Mouse (Mus musculus) gastrocnemius, adult 2 months (tissue): ENCODE data around the gene Arl5a. TPM values are rescaled to one million over a fixed set of nuclear protein-coding genes. Genes with fewer than 3 reads are reported as not detected.

Experiments used
- DNase-seq: peaks from one replicate; pipeline ENCODE4 v3.0.0; 2022
- H3K27ac ChIP-seq: fragments of 200-600 bp; 2 replicates; pipeline ENCODE4 v1.8.1; 2022; ENCODE audit warnings: mild to moderate bottlenecking
- H3K4me3 ChIP-seq: fragments of 200-600 bp; 2 replicates; pipeline ENCODE4 v1.8.1; 2022; ENCODE audit warnings: mild to moderate bottlenecking, moderate library complexity
- CTCF ChIP-seq: fragments of 200-600 bp; IDR thresholded peaks from 2 replicates; pipeline ENCODE4 v1.8.1; 2022; ENCODE audit warnings: antibody characterized with exemption, mild to moderate bottlenecking, moderate library complexity
- intact Hi-C: fragments of 180-260 bp; cut with DNase I; formaldehyde crosslinking; loops from one replicate; pipeline ENCODE4 v1.15.1; 2025
- long read RNA-seq, 2 experiments: library from polyadenylated mRNA; stranded (forward); transcript quantifications; one replicate each; pipeline ENCODE4 v2.0.0; 2021
- total RNA-seq, 2 experiments: library from RNA; stranded (reverse); gene quantifications; 2 replicates each; pipeline ENCODE4 v1.2.3; 2021

Arl5a gene
- 10 to 100 TPM; 29.9 to 38.6 TPM for total RNA-seq
- long read RNA-seq, experiment 1, full-length matches to known transcripts: 31 of 47 reads
- long read RNA-seq, experiment 1, partial matches to known transcripts: 0 of 47 reads
- long read RNA-seq, experiment 1, other reads (novel, unspliced or antisense): 16 of 47 reads
- long read RNA-seq, experiment 2, full-length matches to known transcripts: 25 of 43 reads
- long read RNA-seq, experiment 2, partial matches to known transcripts: 1 of 43 reads
- long read RNA-seq, experiment 2, other reads (novel, unspliced or antisense): 17 of 43 reads

DNA sequence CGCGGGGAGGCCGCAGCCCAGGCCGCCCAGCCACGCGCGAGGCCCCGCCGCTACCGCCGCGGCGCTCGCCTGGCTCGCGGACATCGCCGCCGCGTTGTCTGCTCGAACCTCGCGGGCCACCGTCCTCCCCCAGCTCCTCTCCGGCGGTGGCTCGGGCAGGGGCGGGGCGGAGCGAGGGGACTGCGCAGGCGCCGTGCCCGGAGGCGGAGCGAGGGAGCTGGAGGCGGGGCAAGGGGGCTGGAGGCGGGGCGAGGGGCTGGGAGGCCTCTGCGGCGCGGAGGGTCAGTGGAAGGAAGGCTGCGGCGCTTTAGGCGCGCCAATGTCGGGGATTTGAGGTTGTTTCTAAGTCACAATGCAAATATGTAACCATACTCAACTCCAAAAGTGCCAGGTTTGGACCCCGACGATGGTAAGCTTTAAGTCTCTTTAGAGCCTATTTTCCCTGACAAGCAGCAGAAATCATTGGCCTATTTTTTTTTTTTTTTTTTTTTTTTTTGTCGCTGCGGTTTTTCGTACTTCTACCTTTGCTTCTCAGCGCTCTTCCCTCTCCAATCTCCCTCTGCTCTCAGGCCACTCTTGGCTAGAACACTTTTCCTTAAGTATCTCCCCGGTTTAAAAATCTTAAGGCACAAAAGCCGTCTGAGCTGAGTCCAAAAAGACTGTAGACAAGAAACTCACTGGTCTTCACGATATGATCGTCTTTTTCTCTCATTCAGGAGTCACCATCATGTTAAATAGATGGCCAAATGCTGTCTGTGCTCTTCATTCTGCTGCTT lies at the start of gene Arl5a:
Arl5a (minus strand) TSS at position 155 of the 776 bp plus-strand sequence.
- H3K4me3 ChIP-seq: peak within 1 kb of the TSS; percentile 100
- DNase-seq: peak; percentile 98
- intact Hi-C loops: loop anchor here (5.0 kb wide), 1 partner anchor 167 kb away; no protein-coding TSS in a partner anchor
- peak within 1 kb of the TSS; percentile 95 for H3K27ac ChIP-seq
- no peak for TF ChIP-seq CTCF

DNA sequence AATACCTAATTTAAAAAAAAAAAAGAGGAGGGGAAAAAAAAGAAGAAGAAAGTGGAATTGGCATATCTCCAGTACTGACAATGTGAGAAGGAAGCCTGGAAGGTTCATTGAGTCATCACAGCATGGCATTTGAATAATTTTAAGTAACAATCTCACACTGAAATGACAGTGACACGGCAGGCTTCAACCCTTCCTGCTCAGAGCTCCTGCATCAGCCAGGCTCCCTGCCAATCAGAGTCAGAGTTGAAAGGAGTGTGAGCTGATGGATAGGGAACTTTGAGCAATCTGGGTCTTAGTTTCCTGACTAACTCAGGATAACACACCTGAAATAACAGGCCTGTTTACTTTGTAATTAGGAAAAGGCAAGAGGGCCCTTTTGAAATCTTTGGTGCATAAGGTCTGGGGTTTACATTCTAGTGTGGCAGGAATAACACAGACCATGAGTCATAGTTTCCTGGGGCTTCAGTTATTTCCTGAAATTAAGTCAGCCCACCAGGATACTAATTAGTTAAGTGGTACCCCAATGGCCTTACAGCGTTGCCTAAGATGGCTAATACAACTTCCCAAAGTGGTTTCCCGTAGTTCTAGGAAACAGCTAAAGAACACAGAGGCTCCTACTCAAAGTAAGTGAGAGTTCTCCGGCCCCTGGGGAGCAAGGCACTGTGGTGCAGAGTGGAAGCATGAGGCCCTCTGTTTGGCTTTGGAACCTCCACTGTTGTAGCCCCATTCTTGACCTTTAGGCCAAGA lies 47.0 kb upstream of the Arl5a start:
- intact Hi-C loops: no loop called here
- DNase-seq: no peak
- no peak for TF ChIP-seq CTCF
- H3K4me3 ChIP-seq: no peak overlapping the region
- no peak overlapping the region for H3K27ac ChIP-seq

DNA sequence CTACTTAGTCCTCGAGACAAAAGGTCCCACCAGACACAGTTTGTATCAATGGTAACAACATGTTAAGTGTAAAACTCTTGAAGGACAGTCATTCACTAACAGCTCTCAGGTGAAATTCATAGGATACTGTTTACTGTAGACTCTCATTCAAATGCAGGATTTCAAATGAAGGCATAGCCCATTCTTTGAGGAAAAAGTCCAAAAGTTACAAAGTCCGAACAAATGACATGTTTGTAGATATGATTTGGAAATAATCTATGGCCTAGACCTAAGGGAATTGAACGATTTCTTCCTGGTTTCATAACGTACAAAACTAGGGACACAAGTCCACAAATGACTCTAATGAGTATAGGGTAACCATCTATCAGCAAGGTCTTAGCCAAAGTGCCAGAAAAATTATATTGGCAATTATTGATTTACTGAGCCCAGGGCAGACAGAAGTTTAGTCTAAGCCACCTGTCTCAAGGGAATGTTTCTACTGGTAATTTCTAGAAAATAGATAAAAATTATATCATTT lies 45.4 kb upstream of the Arl5a start:
- Histone ChIP-seq H3K4me3 (no peak overlapping the region), H3K27ac (no peak overlapping the region)
- no peak for TF ChIP-seq CTCF
- intact Hi-C loops: no loop called here
- no peak for DNase-seq

DNA sequence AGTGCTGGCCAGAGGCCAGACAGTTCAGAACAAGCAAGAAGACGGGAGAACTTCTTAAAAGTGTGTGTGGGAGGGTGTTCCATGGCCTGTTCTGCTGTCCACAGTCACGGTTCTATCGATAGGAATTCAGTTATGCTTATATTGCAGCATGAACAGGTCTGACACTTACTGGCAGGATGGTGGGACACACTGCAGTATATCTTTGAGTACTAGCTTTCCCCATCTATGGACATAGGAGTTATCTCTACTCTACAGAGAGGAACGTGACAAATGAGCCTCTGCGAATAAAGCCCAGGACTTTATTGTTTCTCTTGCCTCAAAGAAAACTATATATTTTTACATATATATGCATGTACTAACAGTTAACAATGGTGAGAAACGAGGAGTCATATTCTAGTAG lies 42.9 kb upstream of the Arl5a start:
- TF ChIP-seq CTCF: no peak
- no peak overlapping the region for H3K4me3 ChIP-seq
- no peak for DNase-seq
- no peak overlapping the region for H3K27ac ChIP-seq
- intact Hi-C loops: no loop called here

DNA sequence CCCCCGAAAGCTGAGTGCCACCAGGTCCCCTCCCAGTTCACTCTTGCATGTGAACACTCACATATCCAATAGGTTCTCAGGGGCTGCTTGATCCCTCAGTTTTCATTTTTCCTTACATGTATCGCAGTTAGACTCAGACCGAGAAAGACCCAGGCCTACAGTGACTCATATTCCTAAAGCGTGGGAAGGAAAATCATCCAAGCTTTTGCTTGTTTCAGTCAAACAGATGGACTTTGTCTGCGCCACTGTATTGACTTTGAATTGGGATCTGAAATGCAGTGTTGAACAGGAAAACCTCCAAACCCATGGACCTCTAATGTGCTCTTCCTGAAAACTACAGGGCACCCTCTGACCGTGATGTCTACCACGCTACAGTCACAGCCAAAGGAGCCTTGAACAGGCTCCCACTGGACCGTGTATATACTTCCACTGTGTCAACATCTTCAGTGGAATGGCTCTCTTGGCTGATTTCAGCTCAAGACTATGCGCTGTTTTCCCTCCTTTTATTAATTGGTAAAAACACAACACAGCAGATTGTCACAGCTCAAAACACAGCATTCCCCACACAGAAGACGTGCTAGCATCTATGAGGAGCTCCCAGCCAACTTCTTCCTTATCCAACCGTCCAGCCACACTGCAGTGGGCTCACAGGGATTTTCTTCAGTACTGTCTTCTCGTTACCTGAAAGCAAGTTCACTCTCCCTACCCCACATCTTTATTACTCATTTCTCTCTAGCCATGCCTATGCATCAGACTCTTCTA lies 36.7 kb upstream of the Arl5a start:
- intact Hi-C loops: no loop called here
- no peak for DNase-seq
- no peak for TF ChIP-seq CTCF
- no peak overlapping the region for H3K27ac ChIP-seq
- H3K4me3 ChIP-seq: no peak overlapping the region

DNA sequence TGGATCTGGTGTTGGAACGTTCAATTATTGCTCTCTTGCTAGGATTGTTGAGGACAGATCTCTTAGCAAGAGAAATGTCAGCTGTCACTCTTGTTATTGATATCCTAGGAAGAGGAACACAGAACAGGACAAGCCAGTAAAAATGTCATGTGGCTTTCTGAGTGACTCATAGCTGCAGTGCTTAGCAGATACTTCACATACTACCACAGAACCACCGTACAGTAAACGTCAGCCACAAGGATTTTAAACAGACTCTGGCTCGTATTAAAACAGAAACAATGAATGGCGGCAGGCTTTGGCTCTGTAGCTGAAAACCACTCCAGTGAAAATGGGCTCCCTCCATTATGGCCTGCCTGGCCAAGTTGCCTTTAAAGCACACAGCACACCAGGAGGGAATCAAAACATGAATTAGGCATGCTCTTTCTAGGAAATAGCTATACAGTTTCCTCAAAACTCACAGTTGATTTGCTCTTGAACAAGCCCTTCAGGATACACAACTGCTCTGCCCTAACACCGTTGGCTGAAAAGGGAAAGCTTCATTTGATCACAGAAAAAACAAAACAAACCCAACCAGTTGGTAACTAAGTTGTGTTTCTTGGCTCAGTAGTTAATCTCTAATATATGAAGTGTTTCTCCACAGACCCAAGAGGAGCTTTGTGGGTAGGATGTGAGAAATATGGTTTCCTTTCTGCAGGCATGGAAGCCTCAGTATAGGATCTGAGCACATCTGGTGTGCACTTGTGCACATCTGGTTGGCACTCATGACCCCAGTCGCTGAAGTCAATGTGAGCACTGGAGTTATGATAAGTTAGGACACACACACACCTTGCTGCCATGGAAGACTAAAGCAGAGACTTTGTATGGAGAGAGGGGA lies 31.1 kb upstream of the Arl5a start:
- intact Hi-C loops: no loop called here
- Histone ChIP-seq H3K4me3 (no peak overlapping the region), H3K27ac (no peak overlapping the region)
- DNase-seq: no peak
- TF ChIP-seq CTCF: no peak

DNA sequence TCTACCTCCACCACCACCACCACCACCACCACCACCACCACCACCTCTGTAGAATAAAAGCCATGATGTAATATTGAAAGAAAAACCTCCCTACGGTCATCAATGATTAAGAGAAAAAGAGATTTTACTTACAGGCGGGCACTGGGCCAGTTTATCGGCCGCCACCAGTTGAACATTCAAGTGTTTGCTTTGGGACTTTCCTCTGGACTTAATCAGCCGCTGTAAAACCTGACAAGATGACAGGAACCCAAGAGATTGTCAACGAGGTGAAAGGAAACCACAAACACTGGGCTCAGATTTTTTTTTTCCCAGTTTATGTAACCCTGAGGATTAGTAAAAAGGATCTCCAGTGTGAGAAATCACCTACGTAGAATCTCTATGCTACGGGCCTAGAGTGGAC lies 25.1 kb upstream of the Arl5a start:
- no peak overlapping the region for H3K27ac ChIP-seq
- intact Hi-C loops: no loop called here
- TF ChIP-seq CTCF: no peak
- no peak for DNase-seq
- no peak overlapping the region for H3K4me3 ChIP-seq

DNA sequence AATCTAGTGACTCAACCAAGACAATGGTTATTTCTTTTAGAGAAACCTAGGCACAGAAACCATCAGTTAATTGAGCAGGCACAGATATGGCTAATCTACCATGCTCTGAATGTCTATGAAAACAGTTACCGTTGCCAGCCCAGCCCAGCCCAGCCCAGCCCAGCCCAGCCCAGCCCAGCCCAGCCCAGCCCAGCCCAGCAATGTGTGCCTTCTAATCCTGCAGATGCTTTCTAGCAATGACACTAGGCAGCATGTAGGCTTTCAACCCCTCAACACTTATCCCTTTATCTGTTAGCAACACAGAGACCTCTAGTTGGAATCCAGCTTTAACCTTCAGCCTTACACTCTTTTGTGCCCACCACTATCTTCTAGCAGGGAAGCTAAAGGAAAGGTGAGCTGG lies 24.2 kb upstream of the Arl5a start:
- no peak for TF ChIP-seq CTCF
- intact Hi-C loops: no loop called here
- no peak overlapping the region for H3K27ac ChIP-seq
- H3K4me3 ChIP-seq: no peak overlapping the region
- no peak for DNase-seq

DNA sequence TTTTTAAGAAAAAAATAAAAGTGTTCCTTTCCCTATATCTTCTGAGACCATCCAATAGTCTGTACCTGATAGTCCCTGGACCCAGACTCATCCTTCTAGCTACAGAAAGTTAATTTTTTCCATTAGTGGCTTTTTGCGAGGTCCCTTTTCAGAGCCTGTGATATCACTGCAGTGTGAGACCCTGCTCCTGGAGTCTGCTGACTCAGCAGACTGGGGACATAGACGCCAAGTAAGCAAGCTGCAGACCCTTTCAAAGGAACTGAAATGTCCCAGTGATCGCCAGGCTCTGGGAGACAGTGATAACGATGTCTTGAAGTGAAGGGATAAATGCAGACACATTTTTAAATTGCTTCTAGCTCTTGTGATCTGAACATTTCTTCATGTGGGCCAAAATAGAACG lies 21.9 kb upstream of the Arl5a start:
- intact Hi-C loops: no loop called here
- H3K27ac ChIP-seq: no peak overlapping the region
- TF ChIP-seq CTCF: no peak
- DNase-seq: no peak
- H3K4me3 ChIP-seq: no peak overlapping the region

DNA sequence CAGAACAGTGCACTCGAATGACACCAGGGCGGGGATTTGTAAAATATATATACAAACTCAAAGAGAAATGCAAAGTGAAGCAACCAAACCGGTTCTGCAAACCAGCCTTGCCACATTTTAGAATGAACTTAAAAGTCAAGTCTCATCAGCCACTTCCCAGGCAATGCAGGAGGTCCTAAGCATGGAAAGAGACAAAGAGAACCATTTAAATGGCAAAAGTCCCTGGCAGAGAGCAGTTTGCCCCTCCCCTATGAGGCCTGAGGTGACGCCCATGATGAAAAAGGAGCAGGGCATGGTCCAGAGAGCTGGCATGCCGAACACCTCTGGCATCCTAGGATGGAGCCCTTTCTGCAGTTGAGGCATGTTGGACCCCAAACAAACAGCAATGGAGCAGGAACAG lies 17.4 kb upstream of the Arl5a start:
- Histone ChIP-seq H3K27ac (no peak overlapping the region), H3K4me3 (no peak overlapping the region)
- intact Hi-C loops: no loop called here
- DNase-seq: no peak
- no peak for TF ChIP-seq CTCF

DNA sequence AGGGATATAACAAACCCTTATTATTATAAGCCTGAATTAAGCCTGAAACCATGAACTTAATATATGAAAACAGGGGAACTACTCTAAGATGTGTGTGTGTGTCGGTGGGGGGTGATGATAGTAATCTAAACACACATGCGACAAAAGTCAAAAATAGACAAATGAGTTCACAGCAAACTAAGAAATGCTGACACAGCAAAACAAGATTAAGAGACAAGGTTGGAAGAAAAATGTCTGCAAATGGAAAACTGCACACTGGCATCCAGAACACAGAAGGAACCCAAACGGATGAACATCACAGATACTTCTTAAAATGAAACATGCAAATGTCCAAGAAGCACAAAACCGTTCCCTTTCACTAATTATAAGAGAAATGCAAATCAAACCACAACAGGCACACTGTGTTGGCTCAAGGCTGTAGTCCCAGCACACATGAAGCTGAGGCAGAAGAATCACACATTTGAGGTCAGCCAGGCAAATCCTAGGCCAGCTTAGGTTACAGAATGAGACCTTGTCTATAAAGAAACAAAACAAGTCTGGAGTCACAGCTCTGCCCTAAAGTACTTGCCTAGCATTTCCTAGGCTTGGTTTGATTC lies 15.8 kb upstream of the Arl5a start:
- intact Hi-C loops: no loop called here
- no peak for TF ChIP-seq CTCF
- no peak for DNase-seq
- H3K27ac ChIP-seq: no peak overlapping the region
- no peak overlapping the region for H3K4me3 ChIP-seq
